Mouse (Mus musculus) cerebellum, adult 11 months (tissue): ENCODE data around the gene Smpdl3b.
"Not testable (repeated sequence)": the region's sequence is repeated elsewhere in the genome, so short reads cannot be mapped to it uniquely, and the experiment has no call there.

Source experiments
- DNase-seq: peaks from one replicate; pipeline ENCODE4 v3.0.0; 2022

Smpdl3b gene

DNA sequence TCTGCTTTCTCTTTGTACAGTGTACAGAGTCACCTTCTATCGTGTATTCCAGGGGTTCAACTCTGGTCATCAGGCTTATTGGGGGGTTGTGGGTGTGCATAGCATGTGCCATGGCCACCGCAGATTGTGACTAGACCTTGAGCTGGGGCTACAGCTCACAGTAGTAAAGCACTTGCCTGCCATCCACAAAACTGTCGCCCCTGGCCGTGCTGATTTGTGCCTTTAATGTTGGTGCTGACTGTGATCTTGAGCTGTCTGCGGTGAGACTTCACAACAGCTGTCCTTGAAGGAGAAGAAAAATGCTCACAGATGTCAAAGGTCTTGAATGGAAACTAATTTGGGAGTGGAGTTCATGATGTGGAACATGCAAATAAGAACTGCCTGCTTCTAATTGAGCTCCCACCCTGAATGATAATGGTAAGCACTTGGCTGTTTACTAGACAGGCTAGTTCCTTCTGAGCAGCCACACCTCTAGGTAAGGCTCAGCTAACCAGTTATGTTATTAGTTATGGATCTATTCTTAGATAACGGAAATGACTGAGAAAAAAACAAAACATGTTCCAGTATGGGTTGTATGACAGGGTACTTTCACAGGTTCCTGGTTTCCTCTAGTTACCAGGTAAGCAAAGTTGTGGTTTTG, 21.6 kb upstream of the Smpdl3b start:
- no peak for DNase-seq

DNA sequence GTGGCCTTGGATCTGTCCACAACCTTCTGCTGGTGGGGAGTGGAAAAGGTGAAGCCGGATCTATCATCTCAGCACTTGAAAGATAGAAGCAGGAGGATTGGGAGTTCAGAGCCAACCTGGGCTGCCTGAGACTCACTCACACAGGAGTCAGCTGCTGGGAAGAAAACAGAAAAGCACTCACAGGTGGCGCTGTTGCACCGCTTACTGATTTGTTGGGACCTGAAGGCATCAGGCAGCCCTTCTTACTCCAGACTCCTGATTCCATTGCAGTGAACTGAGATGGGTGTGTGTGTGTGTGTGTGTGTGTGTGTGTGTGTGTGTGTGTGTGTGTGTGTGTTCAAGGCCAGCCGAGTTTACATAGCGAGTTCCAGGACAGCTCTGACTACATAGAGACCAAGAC, 19.7 kb upstream of the Smpdl3b start:
- peak; percentile 11 for DNase-seq

DNA sequence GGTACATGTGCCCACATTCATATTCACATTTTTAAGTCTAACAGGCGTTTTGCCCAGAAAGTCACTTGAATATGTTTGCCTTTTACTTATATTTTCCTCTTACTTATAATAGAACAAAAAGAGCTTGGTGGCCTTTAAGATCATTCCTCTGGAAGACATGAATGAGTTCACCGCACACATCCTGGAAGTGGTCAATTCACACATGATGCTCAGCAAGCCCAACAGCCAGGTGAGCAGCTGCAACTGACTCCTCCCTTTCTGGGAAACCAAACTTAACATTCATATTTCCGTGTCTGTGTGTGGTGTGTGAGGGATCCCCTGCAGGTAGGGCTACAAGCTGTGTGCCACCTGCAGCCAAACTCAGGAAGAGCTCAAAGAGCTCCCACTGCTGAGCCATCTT, 17.9 kb upstream of the Smpdl3b start:
- DNase-seq, result no peak

DNA sequence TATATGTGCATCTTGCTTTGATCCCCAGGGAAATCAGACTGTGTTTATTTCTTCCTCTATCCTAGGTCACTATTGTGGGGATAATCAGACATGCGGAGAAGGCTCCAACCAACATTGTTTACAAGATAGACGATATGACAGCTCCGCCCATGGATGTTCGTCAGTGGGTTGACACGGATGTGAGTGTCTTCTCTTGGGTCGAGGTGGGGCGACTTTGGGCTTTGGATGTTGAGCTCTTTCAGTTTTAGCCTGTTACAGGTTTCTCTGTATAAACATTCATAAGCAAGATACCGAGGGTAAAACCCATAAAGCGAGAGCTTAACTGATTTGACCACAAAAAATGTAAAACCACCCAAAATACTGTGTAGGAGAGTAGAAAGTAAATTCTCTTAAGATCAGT, 14.7 kb upstream of the Smpdl3b start:
- no peak for DNase-seq

DNA sequence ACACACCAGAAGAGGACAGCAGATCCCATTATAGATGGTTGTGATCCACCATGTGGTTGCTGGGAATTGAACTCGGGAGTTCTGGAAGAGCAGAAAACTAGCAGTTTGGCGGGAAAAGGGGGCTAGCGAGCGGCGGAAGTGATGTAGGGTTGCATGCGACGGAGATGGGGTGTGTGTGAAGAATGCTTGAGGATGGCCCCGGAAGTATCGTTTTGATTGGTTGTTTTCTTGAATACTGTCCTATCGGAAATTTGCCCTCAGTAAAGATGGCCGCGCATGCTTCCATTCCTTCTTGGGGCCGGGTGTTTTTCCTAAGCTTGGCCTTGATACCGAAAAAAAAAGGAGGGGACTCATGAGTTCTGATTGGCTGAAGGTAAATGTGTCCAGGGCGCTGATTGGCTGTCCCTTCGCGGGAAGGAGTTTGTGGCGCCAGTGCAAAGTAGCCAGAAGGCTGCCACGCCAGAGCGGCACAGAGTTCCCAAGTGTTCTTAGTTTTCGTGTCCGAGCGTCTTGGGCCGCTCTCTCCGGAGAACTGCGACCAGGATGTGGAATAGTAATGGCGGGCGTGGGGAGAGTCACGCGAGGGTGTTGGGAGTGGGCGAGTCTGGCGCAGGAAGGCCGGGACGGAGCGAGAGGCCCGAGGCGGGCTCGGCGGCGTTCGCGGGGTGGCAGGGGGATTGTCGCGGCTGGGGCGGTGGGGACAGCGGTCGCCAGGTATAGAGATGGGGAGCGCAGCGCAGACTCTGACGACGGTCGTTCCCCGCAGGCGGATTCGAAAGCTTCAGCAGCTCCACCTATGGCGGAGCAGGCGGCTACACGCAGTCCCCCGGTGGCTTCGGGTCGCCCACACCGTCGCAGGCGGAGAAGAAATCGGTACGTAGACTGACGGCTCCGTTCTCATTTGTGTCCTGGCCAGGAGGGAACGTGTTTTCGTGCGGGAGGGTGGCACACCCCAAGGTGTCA, 11.1 kb upstream of the Smpdl3b start, which contains the start of gene Rpa2:
Gene Rpa2, plus strand, starts transcription at position 419 of the 963 bp plus-strand sequence.
- DNase-seq, result peak; percentile 98

DNA sequence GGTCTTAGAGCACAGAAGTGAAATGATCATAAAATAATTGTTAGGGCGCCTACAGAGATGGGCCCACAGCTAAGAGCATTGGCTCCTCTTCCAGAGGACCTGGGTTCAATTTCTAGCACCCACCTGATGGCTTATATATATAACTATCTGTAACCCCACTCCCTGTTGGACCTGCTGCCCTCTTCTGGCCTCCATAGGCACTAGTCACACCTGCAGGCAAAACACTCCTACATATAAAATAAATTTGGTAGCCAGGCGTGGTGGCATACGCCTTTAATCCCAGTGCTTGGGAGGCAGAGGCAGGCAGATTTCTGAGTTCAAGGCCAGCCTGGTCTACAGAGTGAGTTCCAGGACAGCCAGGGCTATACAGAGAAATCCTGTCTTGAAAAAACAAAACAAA, 6.1 kb upstream of the Smpdl3b start:
- DNase-seq, result not testable (repeated sequence)

DNA sequence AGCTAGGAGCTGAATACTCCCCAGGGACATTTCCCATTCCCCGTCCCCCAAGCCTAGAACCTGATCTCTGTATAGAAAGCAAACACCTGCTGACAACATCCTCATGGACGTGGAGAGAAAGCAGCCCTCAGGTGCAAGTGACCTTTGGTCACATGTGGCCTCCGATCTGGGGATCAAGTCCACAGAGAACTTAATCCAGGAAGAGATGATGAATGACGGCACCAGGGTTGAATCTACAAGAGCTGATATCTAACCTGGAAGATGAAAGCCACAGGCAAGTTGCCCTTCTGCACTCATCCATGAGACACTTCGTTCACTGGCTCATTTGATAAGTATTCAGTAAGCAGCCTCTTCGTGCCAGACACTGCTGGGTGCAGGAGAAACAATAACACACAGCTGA, 5.5 kb upstream of the Smpdl3b start:
- DNase-seq, result no peak

DNA sequence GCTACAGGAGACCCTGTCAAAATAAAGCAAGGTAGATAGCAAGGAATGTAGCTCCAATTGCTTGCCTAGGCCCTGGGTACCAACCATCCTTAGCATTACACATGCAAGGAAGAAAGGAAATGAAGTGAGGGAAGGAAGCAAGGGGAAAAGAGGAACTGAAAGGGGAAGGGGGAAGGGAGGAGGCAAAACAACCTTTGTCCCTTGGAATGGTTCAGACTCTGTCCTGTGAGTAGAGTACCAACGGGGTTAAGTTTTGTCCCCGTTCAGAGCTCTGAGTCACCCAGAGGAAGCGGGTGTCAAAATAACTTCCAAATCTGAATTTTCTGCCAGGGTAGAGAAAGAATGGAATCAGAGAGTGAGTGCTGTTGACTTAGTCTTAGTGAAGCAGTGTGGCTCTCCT, 3.2 kb upstream of the Smpdl3b start:
- DNase-seq, result no peak

DNA sequence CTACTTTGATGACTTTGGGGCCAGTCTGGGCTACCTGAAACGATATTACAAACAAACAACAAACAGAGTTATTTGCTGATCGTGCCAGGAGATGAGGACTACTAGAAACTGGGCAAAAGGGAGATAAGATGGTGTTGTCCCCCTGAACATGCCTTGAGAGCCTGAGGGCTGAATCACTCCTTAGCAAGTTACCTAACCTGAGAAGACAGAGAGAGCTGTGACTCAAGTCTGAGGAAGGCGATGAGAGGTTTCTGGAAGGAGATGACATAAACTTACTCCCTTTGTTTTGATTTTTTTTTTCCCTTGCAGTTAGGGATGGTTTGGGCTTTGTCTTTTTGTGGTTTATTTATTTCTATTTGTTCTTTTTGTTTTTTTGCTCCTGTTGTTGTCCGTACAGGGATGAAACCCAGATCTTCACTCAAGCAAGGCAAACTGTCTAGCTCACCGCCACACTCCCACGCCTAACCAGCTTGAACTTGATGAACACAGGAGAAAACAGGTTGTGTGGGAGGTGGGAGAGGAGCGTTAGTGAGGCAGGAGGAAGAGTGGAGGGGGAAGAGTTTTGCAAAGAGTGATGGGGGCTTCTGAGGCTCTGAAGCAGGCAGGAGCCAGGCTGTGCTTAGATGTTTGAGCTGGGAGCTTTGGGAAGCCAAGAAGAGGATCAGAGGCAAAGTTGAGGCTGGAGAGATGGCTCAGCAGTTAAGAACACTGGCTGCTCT, 740 bp upstream of the Smpdl3b start:
- no peak for DNase-seq

DNA sequence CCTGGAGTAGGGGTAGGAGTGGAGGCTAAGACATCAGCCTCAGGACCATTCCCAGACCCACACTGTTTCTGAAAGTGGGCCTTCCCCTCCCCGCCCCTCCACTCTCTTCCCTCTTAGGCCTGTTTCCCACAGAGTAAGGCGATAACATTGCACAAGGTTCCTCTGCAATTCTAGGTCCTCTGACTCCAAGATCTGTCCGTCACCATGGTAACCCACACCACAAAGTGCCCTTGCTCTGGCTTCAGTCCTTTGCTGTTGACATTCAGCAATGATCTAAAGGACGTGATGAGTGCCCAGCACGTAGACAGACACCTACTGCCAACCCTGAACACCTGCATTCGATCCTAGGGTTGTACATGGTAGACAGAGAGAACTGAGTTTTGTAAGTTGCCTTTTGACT, 4.1 kb downstream of the Smpdl3b start:
- DNase-seq, result no peak

DNA sequence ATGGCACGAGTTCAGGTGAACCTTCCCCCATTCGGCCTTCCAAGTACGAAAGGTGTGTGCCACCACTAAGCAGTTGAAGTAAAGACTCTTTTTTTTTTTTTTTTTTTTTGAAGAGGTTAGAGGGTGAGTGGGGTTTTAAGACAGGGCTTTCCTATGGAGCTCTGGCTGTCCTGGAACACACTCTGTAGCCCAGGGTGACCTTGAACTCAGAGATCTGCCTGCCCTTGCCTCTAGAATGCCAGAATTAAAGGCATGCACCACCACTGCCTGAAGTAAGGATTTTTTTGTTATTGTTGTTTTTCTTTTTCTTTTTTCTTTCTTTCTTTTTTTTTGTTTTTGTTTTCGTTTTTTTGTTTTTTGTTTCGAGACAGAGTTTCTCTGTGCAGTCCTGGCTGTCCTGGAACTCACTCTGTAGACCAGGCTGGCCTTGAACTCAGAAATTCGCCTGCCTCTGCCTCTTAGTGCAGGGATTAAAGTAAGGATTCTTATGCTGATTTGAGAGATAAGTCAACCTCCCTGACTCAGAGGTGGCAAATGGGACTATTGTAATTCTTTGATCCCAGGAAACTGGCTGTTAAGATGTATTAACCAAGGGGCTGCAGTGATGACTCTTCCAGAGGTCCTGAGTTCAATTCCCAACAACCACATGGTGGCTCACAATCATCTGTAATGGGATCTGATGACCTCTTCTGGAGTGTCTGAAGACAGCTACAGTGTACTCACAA, 7.6 kb downstream of the Smpdl3b start:
- no peak for DNase-seq

DNA sequence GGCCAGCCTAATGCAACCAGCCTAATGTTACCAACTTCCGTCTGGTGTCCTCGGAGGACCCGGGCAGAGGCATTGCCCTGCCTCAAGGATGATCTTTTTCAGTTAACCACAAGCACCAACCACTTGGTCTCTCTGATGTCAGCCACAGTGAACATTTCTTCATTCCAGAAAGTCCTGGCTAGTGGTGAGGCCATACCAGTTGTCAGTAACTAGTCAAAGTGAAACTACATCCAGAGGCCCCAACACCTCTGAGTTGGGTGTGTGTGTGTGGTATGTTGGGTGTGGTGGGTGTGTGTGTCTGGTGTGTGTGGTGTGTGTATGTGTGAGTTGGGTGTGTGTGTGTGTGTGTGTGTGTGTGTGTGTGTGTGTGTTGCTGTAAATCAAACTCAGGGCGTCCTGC, 8.3 kb downstream of the Smpdl3b start:
- no peak for DNase-seq

DNA sequence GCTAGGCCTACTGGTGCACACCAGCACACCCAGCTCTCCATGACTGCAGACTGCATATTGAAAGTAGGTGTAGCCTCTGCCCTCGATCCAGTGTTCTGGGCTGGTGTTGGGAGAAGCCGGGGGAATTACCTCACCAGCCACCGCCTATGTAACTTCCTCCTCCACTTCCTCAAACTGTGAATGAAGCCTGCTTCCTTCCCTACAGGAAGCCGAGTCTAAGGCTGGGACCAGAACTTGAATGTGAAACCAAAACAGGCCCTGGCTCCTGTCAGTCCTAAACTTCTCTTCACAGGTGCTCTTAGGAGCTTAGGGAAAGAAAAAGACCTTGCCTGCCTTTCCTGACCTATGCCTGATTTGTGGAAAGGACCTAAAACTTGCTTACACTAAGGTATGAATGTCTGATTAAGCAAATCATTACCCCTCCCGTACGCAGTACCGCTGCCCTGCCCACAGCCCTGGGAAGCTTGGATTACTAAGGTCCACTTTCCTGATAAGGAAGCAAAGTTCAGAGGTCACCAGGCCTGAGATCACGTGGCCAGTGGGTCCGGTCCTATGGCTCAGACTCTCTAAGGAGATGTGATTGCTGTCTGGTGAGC, 9.3 kb downstream of the Smpdl3b start:
- no peak for DNase-seq

DNA sequence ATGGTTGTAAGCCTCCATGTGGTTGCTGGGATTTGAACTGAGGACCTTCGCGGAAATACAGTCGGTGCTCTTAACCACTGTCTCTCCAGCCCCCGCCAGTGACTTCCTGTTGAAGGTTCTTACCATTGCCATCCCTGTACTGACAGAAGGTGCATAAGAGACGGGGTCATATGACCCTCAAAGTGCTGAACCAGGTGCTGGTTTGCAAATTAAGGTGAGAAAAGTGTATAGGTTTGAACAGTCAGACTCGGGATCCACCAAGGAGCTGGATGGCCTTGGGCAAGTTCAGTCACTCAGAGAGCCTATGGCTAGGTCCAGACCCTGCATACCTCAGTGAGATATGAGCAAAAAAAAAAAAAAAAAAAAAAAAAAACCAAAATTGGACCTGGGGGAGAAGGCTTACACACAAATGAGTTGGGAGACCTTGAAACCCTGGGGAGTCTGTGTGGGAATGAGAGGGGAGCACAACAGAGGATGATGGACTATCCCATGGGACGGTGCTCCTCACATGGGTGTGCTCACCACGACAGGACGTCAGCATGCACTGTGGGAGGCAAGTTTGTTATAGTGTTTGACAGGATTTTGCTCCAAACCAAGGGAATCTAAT, 10.0 kb downstream of the Smpdl3b start:
- DNase-seq, result no peak

DNA sequence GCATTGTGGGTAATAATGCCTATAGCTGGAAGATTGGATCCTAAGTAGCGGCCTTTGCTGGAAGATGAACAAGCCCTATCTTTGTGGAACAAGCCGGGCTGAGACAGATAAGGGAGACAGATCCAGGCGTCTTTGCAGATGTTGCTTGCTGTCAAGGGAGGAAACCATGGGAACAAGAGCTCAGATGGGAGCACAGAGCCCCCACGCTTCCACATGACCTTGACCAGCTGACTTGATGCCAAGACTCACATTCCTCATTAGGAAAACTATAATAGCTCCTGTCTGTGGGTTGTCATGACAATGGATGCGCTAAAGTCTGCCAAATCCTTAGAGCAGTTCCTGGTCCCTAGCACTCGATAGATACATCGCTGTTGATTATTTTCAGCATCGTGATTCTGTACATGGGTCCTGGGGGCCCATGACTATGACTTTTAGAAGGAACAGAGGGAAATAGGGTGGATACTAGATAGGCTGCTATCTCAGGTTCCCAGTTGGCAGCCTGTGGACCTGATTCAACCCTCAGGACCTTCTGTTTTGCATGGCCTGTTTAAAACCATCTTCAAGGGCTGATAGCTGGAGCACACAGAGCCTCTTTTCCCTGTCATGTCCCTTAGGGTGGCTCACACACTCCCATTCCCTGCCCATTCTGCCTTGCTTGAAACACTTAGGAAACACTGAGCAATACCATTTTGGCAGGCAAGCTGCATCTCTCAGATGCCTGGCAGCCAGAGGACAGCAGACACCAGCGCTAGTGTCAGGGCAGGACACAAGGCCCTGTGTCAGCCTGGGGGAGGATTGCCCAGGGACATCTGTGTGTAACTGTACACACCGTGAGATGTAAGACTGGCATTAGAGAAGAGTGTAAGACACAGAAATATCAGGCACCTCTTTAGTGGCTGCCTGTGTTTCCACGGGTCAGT, 12.8 kb downstream of the Smpdl3b start:
- no peak for DNase-seq

DNA sequence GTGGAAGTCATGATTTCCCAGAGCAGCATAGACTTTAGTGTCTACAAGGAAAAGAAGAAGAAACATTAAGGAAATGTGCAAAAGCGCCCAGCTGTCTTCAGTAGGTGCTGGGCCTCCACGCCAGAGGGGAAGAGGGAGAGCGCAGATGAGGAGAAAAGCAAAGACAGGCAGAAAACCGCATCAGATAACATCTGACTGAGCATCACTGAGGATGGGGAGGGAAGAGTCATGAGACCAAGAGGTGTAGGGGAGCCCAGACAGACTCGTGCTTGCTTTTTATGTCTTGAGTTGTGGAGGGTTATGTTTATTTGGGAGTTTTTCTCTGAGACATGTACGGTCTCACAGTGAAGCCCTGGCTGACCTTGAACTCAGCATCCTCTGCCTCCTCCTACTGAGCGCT, 15.6 kb downstream of the Smpdl3b start:
- DNase-seq, result no peak

DNA sequence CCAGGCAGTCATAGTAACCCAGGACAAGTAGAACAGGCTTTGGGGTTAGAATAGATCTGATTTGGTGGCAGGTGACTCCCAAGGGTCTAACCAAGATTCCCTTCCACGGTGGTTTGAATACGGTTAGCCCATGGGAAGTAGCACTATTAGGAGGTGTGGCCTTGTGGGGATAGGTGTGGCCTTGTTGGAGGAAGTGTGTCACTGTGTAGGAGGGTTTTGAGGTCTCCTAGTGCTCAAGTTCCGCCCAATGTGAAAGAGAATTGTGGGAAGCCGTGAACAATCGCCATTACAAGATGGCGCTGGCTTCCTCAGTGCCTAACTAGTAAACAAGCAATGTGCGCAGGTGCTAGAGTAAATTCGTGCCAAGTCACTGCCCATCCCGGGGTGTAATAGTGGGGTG, 19.9 kb downstream of the Smpdl3b start:
- DNase-seq, result not testable (repeated sequence)

DNA sequence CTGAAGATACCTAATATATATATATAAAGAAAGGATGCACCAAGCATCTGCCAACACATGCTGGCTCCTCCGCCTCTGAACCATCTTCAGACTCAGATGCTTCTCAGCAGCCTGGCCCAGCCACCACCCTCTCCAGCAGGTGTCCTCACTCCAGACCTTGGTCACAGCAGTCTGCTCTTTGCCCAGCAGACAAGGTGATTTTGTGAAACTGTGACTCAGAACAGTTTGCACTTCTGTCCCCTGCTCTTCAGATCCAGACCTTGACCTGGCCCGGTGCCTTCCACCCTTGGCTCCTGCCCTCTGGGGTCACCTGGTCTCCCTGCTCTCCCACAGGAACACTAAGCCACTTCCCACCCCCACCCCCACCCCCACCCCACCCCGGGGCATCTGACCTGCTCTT, 21.2 kb downstream of the Smpdl3b start:
- DNase-seq, result no peak

DNA sequence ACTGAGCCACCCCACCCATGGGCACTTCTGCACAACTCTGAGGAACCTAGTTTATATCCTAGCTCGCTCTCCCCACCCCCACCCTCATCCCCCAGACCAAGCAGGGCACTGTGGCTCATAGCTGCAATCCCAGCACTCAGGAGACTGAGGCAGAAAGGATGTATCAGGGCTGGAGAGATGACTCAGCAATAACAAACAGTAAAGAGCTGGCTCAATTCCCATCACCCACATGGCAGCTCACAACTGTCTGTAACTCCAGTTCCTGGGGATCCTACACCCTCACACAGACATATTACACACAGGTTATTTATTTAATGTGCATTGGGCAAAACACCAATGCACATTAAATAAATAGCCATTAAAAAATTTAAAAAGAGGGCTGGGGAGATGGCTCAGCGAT, 21.7 kb downstream of the Smpdl3b start:
- no peak for DNase-seq

DNA sequence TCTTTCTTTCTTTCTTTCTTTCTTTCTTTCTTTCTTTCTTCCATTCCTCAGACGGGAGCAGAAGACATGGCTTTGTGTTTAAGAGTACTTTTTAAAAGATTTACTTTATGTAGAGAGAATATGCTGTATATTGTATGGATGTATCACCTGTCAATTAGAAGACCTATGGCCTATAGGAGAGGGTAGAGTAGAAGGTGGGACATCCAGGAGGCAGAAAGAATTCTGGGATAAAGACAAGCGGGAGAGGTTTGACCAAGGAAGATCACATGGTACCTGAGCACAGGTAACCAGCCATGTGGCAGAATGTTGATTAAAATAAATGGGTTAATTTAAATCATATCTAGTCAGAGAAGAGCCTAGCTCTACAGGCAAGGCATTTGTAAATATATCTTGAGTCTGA, 22.3 kb downstream of the Smpdl3b start:
- DNase-seq, result no peak
